Mouse (Mus musculus): ENCODE measurements at regions not wholly inside any gene's neighbourhood (a gene's known extent, or its start where the extent isn't known, plus 50 kb on each side); places are given as distances from the start of the nearest gene placed in this dataset.

DNA sequence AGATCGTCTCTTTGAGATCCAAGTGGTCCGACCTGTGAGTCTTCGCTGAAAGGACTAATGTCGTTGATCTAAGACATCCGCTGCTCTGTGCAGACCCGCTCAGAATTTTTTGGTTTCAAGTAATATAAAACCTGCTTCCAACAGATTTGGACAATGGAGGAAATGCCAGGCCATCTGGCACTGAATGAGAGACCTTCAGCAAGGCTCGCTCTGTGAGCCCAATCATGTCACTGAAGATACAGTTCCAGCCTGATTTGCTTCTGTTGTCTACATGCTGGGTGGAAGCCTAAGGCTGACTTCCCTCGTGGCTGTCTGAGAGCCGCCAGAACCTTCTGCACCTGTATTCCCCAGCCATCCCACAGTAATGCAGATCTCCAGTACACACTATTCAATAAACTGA is 123.4 kb upstream of the Egflam start:
- no peaks in the 10 kb centered on the region for H3K4me1 ChIP-seq
- H3K27me3 ChIP-seq = no peaks in the 10 kb centered on the region
- no peak overlapping the region for H3K4me3 ChIP-seq
- 78% methylated on average over 9 of the region's 9 CpGs for WGBS
- no peak overlapping the region for H3K27ac ChIP-seq
- no peak for ATAC-seq (ENCODE audit: insufficient number of reproducible peaks, low FRiP score, low TSS enrichment, low read depth)
- H3K36me3 ChIP-seq = no peaks in the 10 kb centered on the region
- no peak overlapping the region for H3K9ac ChIP-seq
- no peaks in the 10 kb centered on the region for H3K9me3 ChIP-seq
- no peak overlapping the region for H3K4me2 ChIP-seq

DNA sequence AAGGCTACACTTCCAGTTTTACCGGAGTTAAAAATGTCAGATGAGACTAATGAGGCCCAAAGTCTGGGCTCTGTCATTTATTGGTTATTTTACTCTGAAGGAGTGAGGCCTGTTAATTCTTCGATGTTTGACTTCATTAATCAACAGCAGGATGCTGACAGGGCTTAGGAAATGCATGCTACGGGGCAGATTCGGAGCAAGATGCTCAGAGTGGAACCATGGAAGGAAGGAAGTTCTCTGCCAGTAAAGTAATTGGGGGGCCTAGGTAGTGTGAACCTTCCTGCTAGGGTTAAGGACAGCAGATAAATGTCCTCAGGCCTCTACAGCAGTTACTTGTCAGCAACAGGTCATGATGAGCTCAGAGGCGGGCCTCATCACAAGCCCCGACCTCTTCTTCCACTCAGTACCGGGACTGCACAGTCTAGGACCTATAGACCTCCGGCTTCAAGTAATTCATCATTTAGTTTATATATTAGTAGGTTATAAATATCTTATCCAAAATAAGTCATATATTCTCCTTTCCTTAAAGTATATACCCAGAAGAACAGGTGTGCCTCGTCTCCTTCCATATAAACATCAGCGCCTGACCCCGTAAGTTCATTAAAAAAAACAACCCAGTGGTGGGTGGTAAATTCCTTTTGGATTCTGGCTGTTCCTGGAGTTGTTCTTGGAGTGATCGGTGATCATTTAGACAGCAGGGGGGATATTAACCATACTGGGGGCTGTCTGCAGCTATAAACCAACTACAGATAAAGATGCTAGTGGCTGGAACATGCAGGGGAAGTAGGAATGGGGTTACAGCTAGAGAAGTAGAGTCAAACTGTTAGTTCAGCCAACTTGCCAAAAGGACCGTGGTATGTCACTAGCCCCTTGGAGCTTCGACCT is 124.9 kb upstream of the Egflam start:
- Histone ChIP-seq H3K27me3 (no peaks in the 10 kb centered on the region), H3K4me3 (no peak overlapping the region), H3K36me3 (no peaks in the 10 kb centered on the region), H3K4me2 (no peak overlapping the region), H3K27ac (no peak overlapping the region), H3K9me3 (no peaks in the 10 kb centered on the region), H3K4me1 (no peaks in the 10 kb centered on the region), H3K9ac (no peak overlapping the region)
- 55% methylated on average over 14 of the region's 14 CpGs for WGBS
- ATAC-seq (ENCODE audit: insufficient number of reproducible peaks, low FRiP score, low TSS enrichment, low read depth) = no peak

DNA sequence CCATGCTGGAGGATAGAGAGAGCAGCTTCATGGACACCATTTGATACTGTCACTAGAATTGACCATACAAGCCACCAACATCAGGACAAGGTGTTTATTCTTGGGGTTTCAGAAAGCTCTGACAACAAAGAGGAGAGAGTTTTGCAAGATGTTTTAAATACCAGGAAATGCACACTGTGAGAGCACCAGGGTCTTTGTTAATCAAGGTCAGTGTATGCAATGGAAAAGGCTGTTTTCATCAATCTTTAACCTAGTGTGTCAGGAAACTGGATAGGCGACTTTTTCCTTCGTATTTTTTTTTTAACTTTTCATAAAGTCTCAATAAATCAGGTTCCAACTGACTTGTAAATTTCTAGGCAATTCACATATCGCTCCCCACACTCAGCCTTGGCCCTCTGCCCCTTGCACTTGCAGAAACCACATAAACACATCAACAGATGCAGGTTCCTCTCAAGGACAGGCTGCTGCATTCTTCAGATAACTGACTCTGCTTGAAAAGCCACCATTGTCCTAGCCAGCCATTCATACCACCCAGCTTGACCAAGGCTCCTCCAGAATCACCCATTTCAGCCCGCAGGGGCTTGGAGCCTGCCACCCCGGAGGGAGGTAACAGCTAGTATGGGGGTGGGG is 132.9 kb upstream of the Egflam start:
- 7% methylated on average over 5 of the region's 5 CpGs for WGBS
- H3K4me2 ChIP-seq = no peak overlapping the region

DNA sequence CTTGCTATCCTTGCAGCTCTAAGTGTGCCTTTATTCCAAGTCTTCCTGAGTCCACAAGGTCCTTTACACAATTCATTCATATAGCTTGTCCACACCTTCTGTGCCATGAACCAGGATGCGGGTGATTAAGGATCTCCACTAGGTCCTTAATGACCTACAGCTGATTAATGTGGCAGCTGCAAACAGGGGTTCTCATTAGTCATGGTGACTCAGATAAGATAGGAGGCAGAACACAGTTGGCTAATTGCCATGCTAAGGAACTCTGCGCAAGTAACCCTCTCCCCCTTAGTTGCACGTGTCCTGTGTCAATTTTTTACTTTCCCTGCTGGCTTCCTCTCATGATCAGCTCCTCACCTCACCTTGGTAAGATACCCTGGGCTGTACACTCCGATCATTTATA is 139.7 kb upstream of the Egflam start:
- Histone ChIP-seq H3K36me3 (no peaks in the 10 kb centered on the region), H3K9me3 (no peaks in the 10 kb centered on the region), H3K4me3 (no peak overlapping the region), H3K9ac (no peak overlapping the region), H3K4me1 (no peaks in the 10 kb centered on the region), H3K27ac (no peak overlapping the region), H3K4me2 (no peak overlapping the region), H3K27me3 (no peaks in the 10 kb centered on the region)
- no peak for ATAC-seq (ENCODE audit: insufficient number of reproducible peaks, low FRiP score, low TSS enrichment, low read depth)
- 54% methylated on average over 4 of the region's 4 CpGs for WGBS

More for the DNA sequence above, 132.9 kb upstream of the Egflam start:
- H3K4me3 ChIP-seq = no peak overlapping the region
- H3K27ac ChIP-seq = no peak overlapping the region
- no peaks in the 10 kb centered on the region for H3K9me3 ChIP-seq
- no peak for ATAC-seq (ENCODE audit: insufficient number of reproducible peaks, low FRiP score, low TSS enrichment, low read depth)
- H3K9ac ChIP-seq = no peak overlapping the region
- H3K27me3 ChIP-seq = no peaks in the 10 kb centered on the region
- H3K36me3 ChIP-seq = no peaks in the 10 kb centered on the region
- H3K4me1 ChIP-seq = peaks cover 3% of the 10 kb centered on the region; the same call in 1 of the 2 replicates

DNA sequence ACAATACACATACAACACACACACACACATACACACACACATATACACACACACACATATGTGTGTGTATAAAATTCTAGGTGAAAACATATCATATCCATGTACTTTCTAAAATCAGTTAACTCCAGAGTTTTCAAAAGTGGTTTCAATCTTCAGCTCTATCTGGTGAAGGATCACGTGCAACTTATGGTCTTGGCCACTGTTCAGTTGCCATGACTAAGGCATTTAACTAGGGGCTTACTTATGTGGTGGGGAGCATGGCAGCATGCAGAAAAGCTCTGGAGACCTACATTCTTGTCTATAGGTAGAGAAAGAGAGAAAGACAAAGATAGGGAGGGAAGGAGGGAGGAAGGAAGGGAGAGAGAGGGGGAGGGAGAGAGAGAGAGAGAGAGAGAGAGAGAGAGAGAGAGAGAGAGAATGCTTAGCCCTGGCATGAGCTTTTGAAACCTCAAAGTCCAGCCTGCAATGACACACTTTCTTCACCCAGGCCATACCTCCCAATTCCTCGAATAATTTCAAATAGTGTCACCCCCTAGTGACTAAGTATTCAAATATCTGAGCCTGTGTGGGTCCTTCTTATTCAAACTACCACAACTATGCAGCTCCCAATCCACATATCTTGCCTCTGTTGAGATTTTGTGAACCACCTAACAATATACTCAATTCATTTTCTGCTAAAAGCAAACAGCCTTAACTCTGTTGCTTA is 155.1 kb upstream of the Egflam start:
- H3K4me2 ChIP-seq = no peak overlapping the region
- no peaks in the 10 kb centered on the region for H3K27me3 ChIP-seq
- no peak overlapping the region for H3K9ac ChIP-seq
- no peaks in the 10 kb centered on the region for H3K4me1 ChIP-seq
- H3K9me3 ChIP-seq = no peaks in the 10 kb centered on the region
- no peak overlapping the region for H3K4me3 ChIP-seq
- WGBS = 74% methylated on average over 2 of the region's 2 CpGs
- ATAC-seq (ENCODE audit: insufficient number of reproducible peaks, low FRiP score, low TSS enrichment, low read depth) = no peak
- H3K27ac ChIP-seq = no peak overlapping the region
- H3K36me3 ChIP-seq = no peaks in the 10 kb centered on the region

DNA sequence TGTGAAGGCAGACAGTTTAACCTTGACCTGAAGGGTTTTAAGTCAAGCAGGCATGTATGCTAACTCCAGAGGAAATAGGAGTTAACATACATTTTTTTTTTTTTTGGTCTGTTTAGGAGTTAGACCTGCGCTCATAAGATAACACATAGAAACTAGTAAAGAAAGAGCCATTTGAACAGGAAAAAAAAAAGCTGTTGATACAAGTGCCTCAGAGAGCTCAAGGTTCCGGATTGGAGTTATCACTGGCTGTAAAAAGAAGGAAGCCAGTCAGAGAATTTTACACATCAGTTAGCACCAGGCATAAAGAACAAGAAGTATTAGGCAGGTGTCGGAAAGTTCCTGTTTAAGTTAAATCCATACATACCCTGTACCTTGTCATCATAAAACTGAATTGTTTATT is 156.2 kb upstream of the Egflam start:
- 66% methylated on average over 3 of the region's 3 CpGs for WGBS
- H3K36me3 ChIP-seq = no peaks in the 10 kb centered on the region
- ATAC-seq (ENCODE audit: insufficient number of reproducible peaks, low FRiP score, low TSS enrichment, low read depth) = no peak

DNA sequence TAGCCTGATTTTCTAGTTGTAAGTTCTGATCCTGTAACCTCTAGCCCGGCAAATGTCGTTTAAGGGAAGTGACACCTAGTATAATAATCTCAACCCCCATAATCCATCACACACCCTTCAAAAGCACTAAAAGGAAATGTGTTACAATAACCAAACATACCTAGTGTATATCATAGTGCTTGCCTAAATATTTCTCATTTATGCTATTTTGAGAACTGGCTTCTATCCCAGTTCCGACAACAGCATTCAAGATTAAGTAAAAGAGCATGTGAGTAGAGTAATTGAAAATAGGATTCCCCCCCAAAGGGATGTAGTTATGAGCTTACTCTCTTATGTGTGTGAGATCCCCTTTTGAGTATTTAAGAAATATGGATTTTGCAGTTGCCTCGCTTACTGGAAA is 165.1 kb upstream of the Egflam start:
- no peaks in the 10 kb centered on the region for H3K9me3 ChIP-seq
- no peaks in the 10 kb centered on the region for H3K36me3 ChIP-seq
- 46% methylated on average over 4 of the region's 4 CpGs for WGBS
- H3K27me3 ChIP-seq = no peaks in the 10 kb centered on the region
- peaks cover 4% of the 10 kb centered on the region; the same call in 1 of the 2 replicates for H3K4me1 ChIP-seq
- no peak for ATAC-seq (ENCODE audit: insufficient number of reproducible peaks, low FRiP score, low TSS enrichment, low read depth)
- no peak overlapping the region for H3K9ac ChIP-seq
- H3K4me2 ChIP-seq = no peak overlapping the region
- no peak overlapping the region for H3K4me3 ChIP-seq
- H3K27ac ChIP-seq = no peak overlapping the region

More for the DNA sequence above, 156.2 kb upstream of the Egflam start:
- H3K27me3 ChIP-seq = no peaks in the 10 kb centered on the region
- H3K4me2 ChIP-seq = no peak overlapping the region
- no peaks in the 10 kb centered on the region for H3K4me1 ChIP-seq
- no peak overlapping the region for H3K27ac ChIP-seq
- no peaks in the 10 kb centered on the region for H3K9me3 ChIP-seq
- no peak overlapping the region for H3K9ac ChIP-seq
- no peak overlapping the region for H3K4me3 ChIP-seq

DNA sequence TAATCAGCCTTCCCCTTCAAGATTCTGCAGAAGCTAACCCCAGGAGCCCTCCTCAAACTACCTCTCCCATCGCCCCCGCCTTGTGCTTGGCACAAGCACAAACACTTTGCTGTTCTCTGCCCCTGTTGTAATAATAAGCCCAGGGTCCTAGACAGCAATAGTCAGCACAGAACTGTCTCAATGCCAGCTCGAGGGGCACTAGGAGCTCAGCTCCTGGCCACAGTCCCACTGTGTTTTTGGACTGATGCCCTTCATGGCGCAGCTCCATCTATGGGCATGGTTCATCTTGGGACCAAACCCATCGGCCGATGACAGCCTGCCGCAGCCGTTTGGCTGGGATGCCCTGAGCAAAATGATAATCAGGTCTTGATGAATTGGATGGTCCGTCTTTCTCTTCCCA is 165.5 kb upstream of the Egflam start:
- H3K4me3 ChIP-seq = no peak overlapping the region
- H3K27ac ChIP-seq = no peak overlapping the region
- H3K4me2 ChIP-seq = no peak overlapping the region
- ATAC-seq (ENCODE audit: insufficient number of reproducible peaks, low FRiP score, low TSS enrichment, low read depth) = no peak
- H3K4me1 ChIP-seq = peaks cover 4% of the 10 kb centered on the region; the same call in 1 of the 2 replicates
- WGBS = 76% methylated on average over 9 of the region's 9 CpGs
- no peaks in the 10 kb centered on the region for H3K27me3 ChIP-seq
- H3K9ac ChIP-seq = no peak overlapping the region
- H3K36me3 ChIP-seq = no peaks in the 10 kb centered on the region
- H3K9me3 ChIP-seq = no peaks in the 10 kb centered on the region

DNA sequence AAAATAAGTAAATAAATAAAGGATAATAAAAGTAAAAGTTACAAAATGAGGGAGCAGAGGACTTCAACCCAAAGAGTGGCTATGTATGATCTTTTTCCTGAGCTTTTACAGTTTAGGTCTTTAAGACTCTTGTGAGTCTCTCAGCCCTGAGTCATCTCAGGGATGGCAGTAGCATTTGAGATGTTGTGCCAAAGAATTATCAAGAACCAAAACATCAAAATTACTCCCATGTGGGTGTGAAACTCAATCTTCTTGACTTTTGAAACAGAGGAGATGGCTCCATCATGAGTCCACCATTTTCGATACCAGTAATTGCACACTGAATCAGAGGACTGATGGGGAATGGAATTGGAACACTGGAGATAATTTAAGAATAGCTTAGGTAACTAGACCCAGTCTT is 174.0 kb upstream of the Egflam start:
- 94% methylated on average over 1 of the region's 1 CpGs for WGBS
- Histone ChIP-seq H3K9me3 (no peaks in the 10 kb centered on the region), H3K36me3 (no peaks in the 10 kb centered on the region), H3K4me1 (peaks cover 2% of the 10 kb centered on the region; the same call in 1 of the 2 replicates), H3K27me3 (no peaks in the 10 kb centered on the region), H3K4me2 (no peak overlapping the region), H3K27ac (no peak overlapping the region), H3K9ac (no peak overlapping the region), H3K4me3 (no peak overlapping the region)
- no peak for ATAC-seq (ENCODE audit: insufficient number of reproducible peaks, low FRiP score, low TSS enrichment, low read depth)

DNA sequence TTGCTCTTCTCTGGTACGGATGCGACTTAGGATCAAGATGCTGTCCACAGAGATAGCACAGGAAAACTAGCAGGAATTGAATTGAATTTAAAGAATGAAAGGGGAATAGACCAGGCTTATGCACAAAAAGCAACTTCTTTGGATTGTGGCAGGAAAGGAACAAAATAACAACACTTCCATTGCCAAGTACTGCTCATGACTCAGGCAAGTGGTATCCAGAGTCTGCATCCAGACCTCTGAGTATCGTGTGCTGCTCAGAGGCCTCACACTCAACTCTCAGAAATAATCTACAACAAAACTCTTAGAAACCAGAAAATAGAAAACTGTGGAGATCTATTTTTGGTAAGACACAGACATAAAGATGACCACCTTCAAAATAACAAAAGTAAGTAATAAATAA is 176.1 kb upstream of the Egflam start:
- no peaks in the 10 kb centered on the region for H3K36me3 ChIP-seq
- no peak overlapping the region for H3K4me3 ChIP-seq
- H3K4me2 ChIP-seq = no peak overlapping the region
- 77% methylated on average over 3 of the region's 3 CpGs for WGBS
- H3K9me3 ChIP-seq = no peaks in the 10 kb centered on the region
- H3K27ac ChIP-seq = no peak overlapping the region
- H3K27me3 ChIP-seq = no peaks in the 10 kb centered on the region
- ATAC-seq (ENCODE audit: insufficient number of reproducible peaks, low FRiP score, low TSS enrichment, low read depth) = no peak
- H3K4me1 ChIP-seq = peaks cover 2% of the 10 kb centered on the region; the same call in 1 of the 2 replicates
- H3K9ac ChIP-seq = no peak overlapping the region

DNA sequence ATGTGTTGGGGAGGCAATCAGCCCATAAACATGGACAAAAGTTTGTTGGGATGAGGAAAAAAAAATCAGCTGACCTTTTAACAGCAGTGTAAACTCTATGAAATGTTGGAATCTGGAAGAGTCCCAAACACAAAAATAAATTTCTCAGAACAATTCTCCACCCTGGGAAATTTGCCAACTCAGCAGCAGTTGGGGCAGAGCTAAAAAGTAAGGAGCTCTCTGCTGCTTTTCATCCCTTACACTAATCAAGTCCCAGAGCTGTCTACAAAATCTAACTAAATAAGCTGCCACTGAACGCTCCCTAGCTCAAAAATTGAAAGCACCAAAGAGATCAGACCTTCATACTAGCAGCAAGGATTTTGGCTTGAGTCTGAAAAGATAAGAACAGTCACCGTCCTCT is 176.6 kb upstream of the Egflam start:
- Histone ChIP-seq H3K27me3 (no peaks in the 10 kb centered on the region), H3K9ac (no peak overlapping the region), H3K9me3 (no peaks in the 10 kb centered on the region), H3K27ac (no peak overlapping the region), H3K4me3 (no peak overlapping the region), H3K36me3 (no peaks in the 10 kb centered on the region), H3K4me2 (no peak overlapping the region), H3K4me1 (peaks cover 2% of the 10 kb centered on the region; the same call in 1 of the 2 replicates)
- ATAC-seq (ENCODE audit: insufficient number of reproducible peaks, low FRiP score, low TSS enrichment, low read depth) = no peak
- 49% methylated on average over 2 of the region's 2 CpGs for WGBS

DNA sequence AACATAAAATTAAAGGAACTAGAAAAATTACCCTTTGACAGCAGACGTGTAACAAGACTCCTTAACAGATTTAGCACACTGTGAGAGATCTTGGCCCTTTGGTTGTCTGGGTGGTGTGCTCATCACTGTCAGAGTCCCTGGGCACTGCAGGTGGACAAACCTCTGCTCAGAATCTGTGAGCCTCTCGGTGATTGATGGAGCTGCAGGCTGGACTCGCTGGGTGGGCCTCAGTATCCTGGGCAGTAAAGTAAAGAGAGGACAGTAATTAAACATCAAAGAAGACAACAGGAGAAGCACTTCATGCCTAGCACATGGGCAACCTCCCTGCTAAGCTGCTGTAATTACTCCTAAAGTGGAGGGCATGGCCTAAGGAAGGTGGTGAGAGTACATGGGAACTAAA is 180.2 kb upstream of the Egflam start:
- H3K27ac ChIP-seq = no peak overlapping the region
- H3K36me3 ChIP-seq = no peaks in the 10 kb centered on the region
- H3K9ac ChIP-seq = no peak overlapping the region
- no peak overlapping the region for H3K4me2 ChIP-seq
- WGBS = 26% methylated on average over 3 of the region's 3 CpGs
- peaks cover 2% of the 10 kb centered on the region; the same call in 1 of the 2 replicates for H3K4me1 ChIP-seq
- H3K4me3 ChIP-seq = no peak overlapping the region
- no peaks in the 10 kb centered on the region for H3K27me3 ChIP-seq
- no peaks in the 10 kb centered on the region for H3K9me3 ChIP-seq
- ATAC-seq (ENCODE audit: insufficient number of reproducible peaks, low FRiP score, low TSS enrichment, low read depth) = no peak

Measured in limb, embryonic 15.5 days (tissue).